Mouse (Mus musculus) v-Abl transformed pro-B cells (cell line): ENCODE measurements around the gene Mterf1b.
"Not testable (repeated sequence)": the region's sequence is repeated elsewhere in the genome, so short reads cannot be mapped to it uniquely, and the experiment has no call there.

Experiments
- in situ Hi-C, 2 experiments: fragments of 400-800 bp; cut with MboI; formaldehyde crosslinking; loops; one replicate each; pipeline ENCODE4 v1.15.1; 2025; ENCODE audit not compliant: unreplicated experiment in 2 of 2

Mterf1b gene

DNA sequence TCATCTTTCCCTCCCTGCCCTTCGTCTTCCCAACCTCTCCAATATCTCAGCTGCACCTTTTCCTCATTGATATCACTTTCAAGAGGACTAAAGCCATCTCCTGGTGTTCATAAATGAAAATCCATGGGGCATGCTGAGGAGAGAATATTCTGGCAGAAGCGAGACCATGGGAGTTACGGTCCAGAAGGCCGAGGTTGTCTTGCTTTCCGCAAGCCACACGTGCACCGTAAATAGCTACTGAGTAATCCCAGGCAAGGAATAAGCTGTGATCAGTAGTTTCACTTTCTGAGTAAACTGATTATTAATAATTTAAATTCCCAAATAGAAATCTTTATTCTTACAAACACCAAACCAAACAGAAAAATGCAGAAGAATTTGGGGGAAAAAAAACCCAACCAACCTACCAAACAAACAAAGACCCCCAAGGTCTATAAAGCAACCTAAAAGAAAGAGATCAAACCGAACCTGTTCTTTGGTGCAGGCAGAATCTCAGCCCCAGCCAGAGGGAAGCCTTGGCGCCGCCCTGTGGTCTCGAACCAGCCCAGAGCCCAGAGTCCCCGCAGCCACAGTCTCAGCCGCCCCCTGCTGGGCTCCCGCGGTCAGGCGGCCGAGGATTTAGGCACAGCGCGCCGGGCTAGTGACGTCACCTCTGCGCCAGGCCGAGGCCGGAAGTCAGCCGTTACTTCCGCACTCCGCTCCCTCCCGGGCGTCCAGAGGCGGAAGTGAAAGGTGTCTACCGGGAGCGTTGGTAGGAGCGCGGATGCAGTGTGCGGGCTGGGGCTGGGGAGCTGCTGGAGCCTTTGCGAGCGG lies at the start of gene Mterf1b:
Gene Mterf1b (plus strand): TSS at position 697 of the 810 bp plus-strand sequence.
- in situ Hi-C loops, result loop anchor here (5.0 kb wide), 2 partner anchors 305 to 545 kb away; no protein-coding TSS in a partner anchor

GRCm38 (mm10) chr5:4159418-4160071 lies 32.6 kb upstream of the Mterf1b start:
- in situ Hi-C loops, result not testable (repeated sequence)

- in situ Hi-C loops, result no loop called here
Measured at GRCm38 (mm10) chr5:4161554-4161953, 30.6 kb upstream of the Mterf1b start.

DNA sequence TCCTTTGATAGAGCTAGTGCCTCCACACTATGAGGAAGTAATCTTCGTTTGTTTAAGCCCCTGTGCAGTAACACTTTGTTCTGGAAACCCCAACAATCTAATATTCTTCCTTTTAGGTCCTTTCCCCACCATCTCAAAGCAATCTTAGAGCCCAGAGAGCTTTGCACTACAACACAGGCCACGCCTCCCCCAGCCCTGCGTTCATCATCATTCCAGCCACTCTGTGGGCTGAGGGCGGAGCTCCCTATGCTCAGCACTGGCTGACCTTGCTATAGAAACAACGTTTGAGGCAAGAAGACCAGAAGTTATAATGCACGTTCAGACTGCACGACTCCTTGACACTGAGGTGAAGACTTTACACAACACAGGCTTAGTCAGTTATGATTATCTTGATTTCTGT lies 29.7 kb upstream of the Mterf1b start:
- in situ Hi-C loops, result no loop called here

DNA sequence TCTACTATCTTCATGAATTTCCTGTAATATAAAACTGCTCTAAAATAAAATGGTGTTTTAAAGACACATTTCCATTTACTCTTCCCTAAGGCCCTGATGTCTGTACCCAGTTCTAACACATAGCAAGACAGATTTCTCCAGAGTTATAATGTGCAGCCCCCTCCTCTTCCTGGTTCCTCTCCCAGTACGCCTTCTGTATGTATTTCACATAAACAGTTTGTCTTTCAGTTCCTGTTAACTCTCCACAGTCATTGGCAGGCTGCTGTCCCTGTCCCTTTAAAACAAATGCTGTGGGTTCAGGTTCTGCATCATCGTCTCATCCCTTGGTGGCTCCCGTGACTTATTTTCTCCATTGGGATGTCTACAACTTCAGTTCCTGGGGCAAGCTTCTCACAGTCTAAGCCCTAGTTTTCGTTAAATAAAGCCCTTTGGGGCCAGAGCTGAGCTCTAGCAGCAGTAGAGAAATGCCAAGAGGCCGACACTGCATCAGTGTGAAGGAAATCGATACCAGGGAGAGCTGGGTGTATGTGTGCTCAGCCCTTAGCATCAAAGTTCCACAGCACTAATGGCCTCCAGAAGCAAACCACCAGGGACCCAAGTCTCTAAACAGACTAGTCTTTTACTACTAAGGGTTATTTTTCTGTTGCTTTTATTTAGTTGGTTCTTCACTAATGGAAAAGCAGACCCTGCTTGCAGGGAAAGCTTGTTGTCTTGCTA lies 24.2 kb upstream of the Mterf1b start:
- in situ Hi-C loops, result not testable (repeated sequence)

- in situ Hi-C loops, result not testable (repeated sequence)
Measured at GRCm38 (mm10) chr5:4168530-4168926, 23.6 kb upstream of the Mterf1b start.

DNA sequence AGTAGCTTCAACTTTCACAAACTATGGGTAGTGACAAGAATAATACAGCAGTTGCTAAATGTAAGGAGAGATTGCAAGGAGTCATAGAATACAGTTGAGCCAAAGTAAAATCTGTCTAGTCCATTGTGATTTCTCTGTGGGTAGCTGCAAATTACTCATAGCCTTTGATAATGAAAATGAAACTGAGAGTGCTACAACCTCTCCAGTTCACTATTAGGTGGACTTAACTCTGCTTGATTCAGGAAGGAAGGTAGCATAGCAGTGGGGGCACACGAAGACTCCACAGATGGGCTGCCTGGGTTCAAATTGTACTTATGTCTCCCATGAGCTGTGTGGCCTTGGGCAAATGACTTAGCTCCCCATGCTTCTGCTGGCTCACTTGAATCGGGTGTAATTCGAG lies 15.7 kb upstream of the Mterf1b start:
- in situ Hi-C loops, result not testable (repeated sequence)

DNA sequence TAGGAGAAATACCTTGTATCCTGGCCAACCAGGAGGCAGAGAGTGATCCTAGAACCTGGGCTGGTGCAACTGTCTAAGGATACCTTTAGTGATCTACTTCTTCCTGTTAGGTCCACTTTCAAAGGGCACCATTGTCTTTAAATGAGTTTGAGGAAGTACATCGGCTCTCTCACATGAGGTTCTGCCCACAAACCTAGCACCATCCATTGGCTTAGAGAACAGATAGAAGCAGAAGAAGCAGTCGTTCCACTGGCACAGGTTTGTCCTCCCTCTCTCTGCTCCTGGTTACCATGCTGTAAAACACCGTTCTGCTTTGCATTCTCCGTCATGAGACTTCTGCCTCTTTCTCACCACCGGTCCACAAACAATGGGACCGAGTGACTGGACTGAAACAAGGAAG lies 12.8 kb upstream of the Mterf1b start:
- in situ Hi-C loops, result no loop called here

- in situ Hi-C loops, result loop anchor here (5.0 to 10.0 kb wide), 3 partner anchors 80 to 302 kb away; partner anchors contain the start of gene Cyp51 (in 1 of the 2)
Measured at GRCm38 (mm10) chr5:4186815-4187214, 5.4 kb upstream of the Mterf1b start.

- in situ Hi-C loops, result loop anchor here (5.0 kb wide), 2 partner anchors 305 to 545 kb away; no protein-coding TSS in a partner anchor
Measured at GRCm38 (mm10) chr5:4192481-4193246, 497 bp downstream of the Mterf1b start.

- in situ Hi-C loops, result loop anchor here (5.0 kb wide), 2 partner anchors 306 to 546 kb away; no protein-coding TSS in a partner anchor
Measured at GRCm38 (mm10) chr5:4193247-4193628, 1.1 kb downstream of the Mterf1b start.

GRCm38 (mm10) chr5:4194166-4194565 lies 2.0 kb downstream of the Mterf1b start:
- in situ Hi-C loops, result loop anchor here (5.0 kb wide), 2 partner anchors 307 to 547 kb away; no protein-coding TSS in a partner anchor

- in situ Hi-C loops, result no loop called here
Measured at GRCm38 (mm10) chr5:4195086-4195485, 2.9 kb downstream of the Mterf1b start.

DNA sequence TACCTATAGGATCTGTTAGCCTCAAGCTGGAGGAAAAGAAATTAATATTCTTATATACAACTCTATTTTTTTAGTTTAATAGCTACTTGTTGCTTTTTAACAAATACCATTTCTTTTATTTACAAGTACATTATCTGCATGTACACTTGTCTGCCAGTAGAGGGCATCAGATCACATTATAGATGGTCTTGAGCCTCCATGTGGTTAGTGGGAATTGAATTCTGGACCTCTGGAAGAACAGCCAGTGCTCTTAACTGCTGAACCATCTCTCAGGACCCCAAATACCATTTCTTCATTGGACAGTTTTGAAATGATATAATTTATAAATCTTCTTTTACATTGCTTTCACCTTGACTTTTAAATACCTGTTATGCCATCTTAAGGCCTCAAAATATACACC lies 9.2 kb downstream of the Mterf1b start:
- in situ Hi-C loops, result loop anchor here (10.0 to 25.0 kb wide), 2 partner anchors 711 to 713 kb away; no protein-coding TSS in a partner anchor

DNA sequence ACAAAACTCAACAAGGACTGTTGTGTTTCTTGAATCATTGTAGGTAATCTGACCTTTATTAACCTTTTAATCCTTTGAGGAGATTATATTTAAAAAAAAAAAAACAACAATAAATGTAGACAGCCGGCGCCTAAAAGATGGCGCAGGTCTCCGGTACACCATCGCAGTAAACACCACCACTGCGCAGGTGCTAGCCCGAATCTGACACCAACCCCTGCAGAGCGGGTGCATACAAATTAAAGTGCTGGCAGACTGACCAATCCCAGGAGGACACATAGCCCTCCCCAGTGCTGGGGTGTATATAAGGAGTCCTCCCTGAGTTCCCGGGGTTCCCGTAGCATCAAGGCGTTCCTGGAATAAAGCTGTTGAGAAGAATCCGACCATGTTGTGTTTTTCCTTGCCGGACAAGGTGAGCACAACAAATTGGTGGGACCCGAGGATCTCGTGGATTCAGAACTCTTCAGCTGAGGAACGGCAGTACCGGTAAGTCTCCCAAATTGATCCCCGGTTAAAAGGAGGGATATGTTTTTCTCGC lies 10.2 kb downstream of the Mterf1b start:
- in situ Hi-C loops, result loop anchor here (10.0 to 25.0 kb wide), 2 partner anchors 710 to 712 kb away; no protein-coding TSS in a partner anchor

DNA sequence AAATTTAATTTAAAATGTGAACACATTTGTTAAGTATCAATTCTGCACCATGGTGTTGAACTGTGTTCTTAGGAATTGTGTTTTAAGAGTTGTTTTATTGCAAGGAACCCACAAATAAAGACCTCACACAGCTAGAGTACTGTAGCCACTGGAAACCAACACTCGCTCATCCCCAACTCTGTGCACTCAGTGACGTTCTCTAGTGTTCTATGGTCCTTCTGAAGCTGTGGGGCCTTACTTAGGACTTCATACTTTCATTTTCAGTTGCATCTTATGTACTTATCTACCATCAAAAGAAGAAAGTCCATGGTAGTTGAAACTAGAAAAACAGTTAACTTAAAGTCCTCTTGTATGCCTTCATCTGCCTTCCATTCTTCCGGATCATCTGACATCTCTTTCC lies 17.9 kb downstream of the Mterf1b start:
- in situ Hi-C loops, result loop anchor here in 1 of 2 experiments (25.0 kb wide), 1 partner anchor 702 kb away; no protein-coding TSS in a partner anchor

GRCm38 (mm10) chr5:4221309-4221708 lies 29.1 kb downstream of the Mterf1b start:
- in situ Hi-C loops, result loop anchor here in 1 of 2 experiments (25.0 kb wide), 1 partner anchor 691 kb away; no protein-coding TSS in a partner anchor

- in situ Hi-C loops, result loop anchor here in 1 of 2 experiments (25.0 kb wide), 1 partner anchor 690 kb away; no protein-coding TSS in a partner anchor
Measured at GRCm38 (mm10) chr5:4221981-4222623, 29.9 kb downstream of the Mterf1b start.

GRCm38 (mm10) chr5:4232163-4232562 lies 40.0 kb downstream of the Mterf1b start:
- in situ Hi-C loops, result no loop called here
